Mouse (Mus musculus): ENCODE measurements at regions not wholly inside any gene's neighbourhood (a gene's known extent, or its start where the extent isn't known, plus 50 kb on each side); places are given as distances from the start of the nearest gene placed in this dataset.
"Not testable (repeated sequence)": the region's sequence is repeated elsewhere in the genome, so short reads cannot be mapped to it uniquely, and the experiment has no call there.

DNA sequence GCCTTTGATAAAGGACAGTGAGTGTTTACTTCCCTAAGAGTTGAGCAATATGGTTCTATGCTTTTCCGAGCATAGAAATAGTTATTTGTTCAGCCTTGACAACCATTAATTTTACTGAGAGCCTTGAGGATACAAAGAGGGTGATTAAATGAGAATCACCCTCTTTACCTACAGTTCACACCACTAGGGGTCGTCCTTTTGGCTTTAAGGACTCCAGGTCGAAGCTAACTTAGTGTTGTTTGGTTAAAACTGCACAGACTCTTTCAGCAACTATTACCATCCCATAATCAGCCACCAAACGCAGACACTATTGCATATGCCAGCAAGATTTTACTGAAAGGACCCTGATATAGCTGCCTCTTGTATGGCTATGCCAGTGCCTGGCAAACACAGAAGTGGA is 559.2 kb upstream of the 2610301B20Rik start:
- DNase-seq (ENCODE audit: low read depth, low spot score): no peak

DNA sequence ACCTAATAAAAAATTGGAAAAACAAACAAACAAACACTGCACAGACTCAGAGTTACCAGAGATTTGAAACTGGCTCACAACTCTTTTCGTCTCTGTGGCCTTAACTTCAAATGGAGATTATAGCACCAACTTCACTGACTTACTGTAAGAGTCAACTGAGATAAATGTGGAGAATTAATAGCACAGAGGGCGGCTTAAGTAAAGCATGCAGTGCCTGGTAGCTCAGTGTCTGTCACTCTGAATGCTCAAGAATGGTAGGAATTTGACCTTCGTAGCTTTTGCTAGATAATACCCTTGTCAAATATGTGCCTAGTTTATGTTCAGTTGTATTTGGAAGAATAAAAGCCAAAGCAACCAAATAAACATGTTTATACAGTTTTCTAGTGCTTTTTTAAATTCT is 558.4 kb upstream of the 2610301B20Rik start:
- no peak for DNase-seq (ENCODE audit: low read depth, low spot score)

DNA sequence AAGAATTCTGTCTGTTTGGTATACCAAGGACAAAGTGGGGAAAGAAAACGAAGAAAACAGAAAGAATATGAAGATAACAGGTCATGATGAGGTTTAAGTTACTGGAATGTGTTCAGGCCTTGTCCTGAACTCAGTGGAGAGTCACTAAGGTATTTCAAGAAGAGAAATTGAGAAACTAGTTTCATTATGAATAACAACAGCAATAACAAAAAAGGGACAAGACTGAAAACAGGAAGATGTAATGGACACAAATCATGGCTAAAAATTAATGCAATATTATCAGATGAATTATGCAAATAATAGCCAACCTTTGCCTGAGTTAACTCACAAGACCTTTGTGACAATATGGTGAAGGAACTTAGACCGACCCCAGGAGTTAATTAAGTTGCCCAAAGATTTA is 530.2 kb upstream of the 2610301B20Rik start:
- DNase-seq (ENCODE audit: low read depth, low spot score): no peak

DNA sequence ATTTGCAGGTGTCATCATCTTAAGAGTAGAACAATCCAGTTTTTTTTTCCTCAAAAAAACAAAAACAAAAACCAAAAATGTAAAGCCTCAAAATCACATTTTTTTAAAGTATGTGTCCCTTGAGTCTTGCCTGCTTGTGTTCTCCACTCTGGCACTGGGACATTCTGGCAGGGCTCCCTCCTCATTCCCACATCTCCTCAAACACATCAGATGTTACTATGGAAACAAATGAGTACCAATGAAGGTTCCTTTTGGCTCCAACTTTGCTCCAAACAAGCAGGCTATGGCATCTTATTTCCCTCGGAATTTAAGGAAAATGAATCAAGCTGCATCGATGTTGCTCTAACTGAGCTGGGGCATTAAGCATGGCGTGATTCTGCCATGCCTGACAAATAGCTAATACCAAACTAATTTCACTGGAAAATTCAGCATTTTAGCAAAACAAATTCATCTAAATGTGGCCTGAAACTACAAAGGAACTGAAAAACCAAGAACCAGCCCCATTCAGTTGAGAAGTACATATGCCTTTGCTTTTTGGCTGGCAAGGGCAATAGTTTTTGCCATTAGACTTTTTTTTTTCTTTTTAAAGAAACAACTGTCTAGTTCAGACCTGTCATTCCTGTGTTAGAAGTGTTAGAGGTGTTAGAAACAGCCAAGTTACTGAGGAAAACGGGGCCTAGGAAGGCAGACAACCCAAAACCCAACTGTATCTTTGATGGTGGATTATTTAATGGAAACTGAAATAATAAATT is 522.2 kb upstream of the 2610301B20Rik start:
- no peak for DNase-seq (ENCODE audit: low read depth, low spot score)

DNA sequence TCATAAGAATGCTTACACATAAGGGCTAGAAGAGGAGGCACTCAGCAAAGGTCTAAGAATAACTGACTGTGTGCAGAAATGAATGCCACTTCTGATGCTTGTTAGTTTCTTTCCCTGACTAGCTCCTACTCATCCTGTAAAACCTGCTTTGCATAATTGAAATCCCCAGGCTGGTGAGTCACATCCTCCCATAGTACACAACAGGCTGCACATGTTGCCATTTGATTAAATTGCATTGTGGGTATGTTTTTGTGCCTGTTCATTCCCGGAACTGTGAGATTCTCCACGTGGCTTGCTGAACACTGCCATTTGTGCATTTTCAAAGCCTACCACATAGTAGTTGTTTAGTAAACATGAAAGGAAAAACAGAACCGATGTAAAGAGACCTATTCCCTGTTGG is 516.7 kb upstream of the 2610301B20Rik start:
- peak; percentile 1 for DNase-seq (ENCODE audit: low read depth, low spot score)

- DNase-seq (ENCODE audit: low read depth, low spot score): no peak
Observed at GRCm38 (mm10) chr4:10389790-10390189, 484.5 kb upstream of the 2610301B20Rik start.

GRCm38 (mm10) chr4:10397249-10397648 is 477.0 kb upstream of the 2610301B20Rik start:
- no peak for DNase-seq (ENCODE audit: low read depth, low spot score)

GRCm38 (mm10) chr4:10398075-10398474 is 476.2 kb upstream of the 2610301B20Rik start:
- DNase-seq (ENCODE audit: low read depth, low spot score): no peak

DNA sequence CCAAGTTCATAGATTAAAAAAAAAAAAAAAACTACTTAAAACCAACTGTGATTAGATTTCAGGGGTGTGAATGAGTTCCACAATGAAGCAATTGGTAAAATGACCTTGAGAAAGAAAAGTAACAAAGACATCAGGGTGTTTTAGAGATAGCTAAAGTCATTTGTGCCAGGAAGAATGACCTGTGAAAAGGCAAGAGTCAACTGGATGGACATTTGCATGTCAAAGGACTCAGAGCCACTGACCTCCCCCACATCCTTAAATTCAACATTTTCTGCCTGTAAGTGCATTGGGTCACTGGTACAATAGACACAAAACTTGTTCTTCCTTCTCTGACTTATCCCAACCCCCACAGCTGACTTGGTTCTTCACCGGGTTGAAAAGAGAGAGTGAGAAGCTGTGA is 474.6 kb upstream of the 2610301B20Rik start:
- DNase-seq (ENCODE audit: low read depth, low spot score): no peak

DNA sequence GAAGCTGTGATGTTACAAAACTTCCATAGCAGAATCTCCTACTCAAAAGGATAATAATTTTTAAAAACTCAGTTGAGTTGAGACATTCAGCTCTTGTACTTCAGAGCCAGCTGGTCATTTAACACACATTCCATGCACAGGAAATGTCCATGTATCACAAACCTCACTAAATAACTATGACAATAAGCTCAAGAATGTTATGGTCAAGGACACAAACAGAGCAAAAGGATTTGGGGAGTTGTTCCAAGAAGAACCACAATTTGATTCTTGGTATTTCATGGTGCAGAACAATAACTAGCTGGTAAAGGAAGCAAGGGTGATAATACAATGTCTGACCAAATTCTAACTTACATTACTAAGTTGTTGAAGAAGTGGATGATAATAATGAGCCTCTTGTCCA is 471.4 kb upstream of the 2610301B20Rik start:
- no peak for DNase-seq (ENCODE audit: low read depth, low spot score)

- no peak for DNase-seq (ENCODE audit: low read depth, low spot score)
Observed at GRCm38 (mm10) chr4:10404438-10404837, 469.9 kb upstream of the 2610301B20Rik start.

DNA sequence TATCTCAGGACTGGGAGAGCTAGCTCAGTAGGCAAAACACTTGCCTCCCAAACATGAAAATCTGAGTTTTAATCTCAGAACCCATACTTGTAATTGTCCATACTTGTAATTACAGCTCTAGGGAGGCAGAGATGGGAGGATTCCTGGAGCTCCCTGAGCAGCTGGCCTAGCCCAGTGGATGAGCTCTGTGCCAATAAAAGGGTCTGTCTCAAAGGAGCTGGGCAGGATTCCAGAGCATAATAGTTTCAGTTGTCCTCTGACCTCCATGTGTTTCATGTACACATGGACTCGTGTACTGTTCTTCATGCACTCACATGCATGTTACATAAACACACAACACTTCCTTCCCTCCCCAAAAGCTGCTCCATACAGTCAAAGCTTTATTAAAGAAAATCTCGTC is 469.2 kb upstream of the 2610301B20Rik start:
- no peak for DNase-seq (ENCODE audit: low read depth, low spot score)

DNA sequence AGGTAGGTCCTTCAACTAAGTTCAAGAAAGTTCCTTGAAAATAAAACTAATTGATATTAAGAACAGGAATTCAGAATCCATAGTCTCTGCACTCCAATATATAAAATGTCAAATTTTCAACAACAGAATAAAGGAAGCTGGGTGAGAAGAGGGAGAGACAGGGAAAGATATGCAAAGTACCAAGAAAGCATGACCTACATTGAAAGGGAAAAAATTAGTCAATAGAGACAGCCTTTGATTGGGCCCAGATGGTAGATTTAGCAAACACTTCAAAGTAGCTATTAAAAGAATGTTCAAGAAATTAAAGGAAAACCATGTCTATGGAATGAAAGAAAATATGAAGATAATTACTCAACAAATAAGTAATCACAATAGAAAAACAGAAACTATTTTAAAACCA is 460.0 kb upstream of the 2610301B20Rik start:
- no peak for DNase-seq (ENCODE audit: low read depth, low spot score)

DNA sequence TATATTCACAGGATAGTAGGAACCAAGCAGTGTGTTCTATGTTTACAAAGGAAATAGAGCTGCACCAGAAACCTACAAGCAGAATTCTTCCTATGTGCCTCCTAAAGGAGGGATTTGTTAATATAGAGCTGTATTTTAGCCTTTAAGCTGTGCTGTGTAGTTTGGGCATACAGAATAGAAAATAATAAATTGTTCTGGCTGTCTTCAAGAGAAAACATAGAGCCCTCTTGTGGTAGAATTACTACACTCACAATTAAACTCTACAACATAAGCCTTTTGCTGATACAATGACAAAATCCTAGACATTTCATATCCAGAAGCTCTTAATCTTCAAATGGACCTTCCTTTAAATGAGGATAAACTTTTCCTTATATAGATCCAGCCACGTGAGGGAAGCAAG is 452.9 kb upstream of the 2610301B20Rik start:
- no peak for DNase-seq (ENCODE audit: low read depth, low spot score)

- DNase-seq (ENCODE audit: low read depth, low spot score): no peak
Observed at GRCm38 (mm10) chr4:10434438-10434837, 439.9 kb upstream of the 2610301B20Rik start.

GRCm38 (mm10) chr4:10439921-10440320 is 434.4 kb upstream of the 2610301B20Rik start:
- not testable (repeated sequence) for DNase-seq (ENCODE audit: low read depth, low spot score)

DNA sequence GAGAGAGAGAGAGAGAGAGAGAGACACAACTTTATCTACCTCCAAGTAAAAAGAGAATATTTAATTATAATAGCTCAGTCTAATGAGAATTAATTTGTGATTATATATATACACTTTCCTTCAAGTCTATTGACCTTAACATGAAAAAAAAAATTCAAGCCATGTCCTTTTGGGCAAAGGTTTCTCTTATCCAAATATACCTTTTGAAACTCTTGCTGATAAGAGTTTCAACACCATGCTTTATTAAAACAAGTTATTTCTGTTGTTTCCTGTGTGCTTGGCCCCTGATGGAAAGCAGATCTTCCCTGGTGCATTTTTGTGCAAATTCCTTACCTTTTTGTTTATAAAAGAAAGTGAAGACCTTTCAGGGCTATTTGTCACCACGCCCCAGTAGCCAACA is 414.7 kb upstream of the 2610301B20Rik start:
- DNase-seq (ENCODE audit: low read depth, low spot score): no peak

DNA sequence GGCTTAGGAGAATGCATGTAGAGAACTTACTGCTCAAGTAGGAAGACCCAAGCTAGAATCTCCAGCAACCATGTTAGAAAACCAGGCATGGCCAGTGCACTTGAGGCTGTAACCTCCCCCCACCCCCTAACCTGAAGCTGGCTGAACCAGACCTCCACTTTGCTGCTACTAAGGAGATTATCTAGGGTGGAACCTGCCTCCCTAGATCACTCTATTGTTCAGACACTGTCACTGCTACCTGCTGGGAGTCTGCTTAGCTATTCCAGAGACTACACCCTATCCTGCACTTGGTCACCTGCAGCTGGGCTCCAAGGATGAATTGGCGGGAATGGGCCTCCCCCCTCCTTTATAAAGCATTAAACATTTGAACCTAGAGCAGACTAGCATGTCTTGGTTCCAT is 393.4 kb upstream of the 2610301B20Rik start:
- DNase-seq (ENCODE audit: low read depth, low spot score): no peak

GRCm38 (mm10) chr4:10508163-10508821 is 366.0 kb upstream of the 2610301B20Rik start:
- peak; percentile 0 for DNase-seq (ENCODE audit: low read depth, low spot score)

GRCm38 (mm10) chr4:10510013-10510412 is 364.3 kb upstream of the 2610301B20Rik start:
- no peak for DNase-seq (ENCODE audit: low read depth, low spot score)

GRCm38 (mm10) chr4:10550711-10551305 is 323.5 kb upstream of the 2610301B20Rik start:
- no peak for DNase-seq (ENCODE audit: low read depth, low spot score)

DNA sequence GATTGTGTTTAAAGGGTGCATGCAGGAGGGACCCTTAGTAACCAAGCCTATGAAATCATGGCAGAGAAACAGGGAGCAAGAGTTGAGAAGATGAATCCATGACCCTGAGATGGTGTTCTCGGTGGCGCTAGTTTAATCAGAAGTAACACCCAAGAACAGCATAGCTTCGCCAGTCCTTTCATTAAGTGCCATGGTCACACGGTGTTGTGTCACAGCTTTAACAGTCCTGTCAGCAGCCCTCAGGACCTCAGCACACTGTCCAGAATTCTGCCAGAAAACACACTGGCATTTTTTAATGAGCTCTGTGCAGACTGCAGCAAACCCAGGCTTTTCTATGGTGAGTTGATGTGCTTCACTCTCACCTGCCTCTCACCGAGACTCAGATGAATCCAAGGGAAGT is 320.6 kb upstream of the 2610301B20Rik start:
- DNase-seq (ENCODE audit: low read depth, low spot score): no peak

DNA sequence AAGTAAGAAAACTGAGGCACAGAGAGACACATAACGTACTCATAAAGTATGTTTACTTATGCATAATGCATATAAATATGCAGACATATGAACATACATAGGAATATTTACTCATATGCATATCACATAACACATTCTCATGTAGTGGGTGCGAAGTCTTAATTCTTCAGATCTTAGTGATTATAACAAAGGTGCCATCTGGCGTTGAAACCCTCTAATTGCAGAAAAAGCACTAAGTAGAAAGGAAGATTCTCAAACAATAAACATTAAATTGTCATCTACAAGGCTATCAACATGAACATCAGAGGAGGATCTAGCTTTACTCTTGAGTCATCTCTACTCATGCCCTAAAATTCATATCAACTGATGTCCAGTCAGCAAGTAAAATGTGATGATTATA is 314.2 kb upstream of the 2610301B20Rik start:
- DNase-seq (ENCODE audit: low read depth, low spot score): no peak
